Mouse (Mus musculus): ENCODE results near the gene Itgbl1.
A peak's percentile ranks its signal among the peaks of the same experiment; 100 is the strongest.
"Not testable (repeated sequence)": the region's sequence is repeated elsewhere in the genome, so short reads cannot be mapped to it uniquely, and the experiment has no call there.

Gene Itgbl1

DNA sequence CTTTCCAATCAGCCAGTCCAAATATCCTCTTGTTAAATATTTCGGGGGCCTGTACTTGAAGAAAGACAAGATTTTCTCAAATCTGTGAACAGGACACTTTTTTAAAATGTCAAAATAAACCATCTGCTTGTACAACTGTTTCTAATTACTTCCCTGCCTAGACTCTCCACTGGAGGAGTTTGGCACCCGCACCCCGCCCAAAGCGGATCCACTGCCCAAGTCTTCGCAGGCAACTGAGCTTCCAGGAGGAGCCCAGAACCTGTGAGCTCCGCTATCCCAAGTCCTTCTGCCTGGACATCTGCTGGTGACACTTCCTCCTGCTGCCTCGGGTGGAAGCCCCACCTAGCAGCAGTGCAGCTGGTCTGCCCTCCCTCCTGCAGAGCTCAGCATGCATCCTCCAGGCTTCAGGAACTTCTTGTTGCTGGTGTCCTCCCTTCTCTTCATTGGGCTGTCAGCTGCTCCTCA, at the start of gene Itgbl1:
Gene Itgbl1, plus strand, starts transcription at position 51 of the 465 bp plus-strand sequence.
- peak; percentile 66 for DNase-seq (ENCODE audit: low read depth)

GRCm38 (mm10) chr14:123622969-123623368, 36.8 kb upstream of the Itgbl1 start:
- peak; percentile 42 for DNase-seq (ENCODE audit: low read depth)

GRCm38 (mm10) chr14:123626501-123627179, 33.1 kb upstream of the Itgbl1 start, which contains the start of gene Nalcn:
Gene Nalcn, minus strand, starts transcription at chr14:123627144.
- no peak for DNase-seq (ENCODE audit: low read depth)

GRCm38 (mm10) chr14:123627180-123627562, 32.6 kb upstream of the Itgbl1 start:
- no peak for DNase-seq (ENCODE audit: low read depth)

- peak; percentile 69 for DNase-seq (ENCODE audit: low read depth)
Measured at GRCm38 (mm10) chr14:123661091-123661491, 1.3 kb downstream of the Itgbl1 start.

GRCm38 (mm10) chr14:123662386-123662785, 2.6 kb downstream of the Itgbl1 start:
- DNase-seq (ENCODE audit: low read depth), result peak; percentile 57

DNA sequence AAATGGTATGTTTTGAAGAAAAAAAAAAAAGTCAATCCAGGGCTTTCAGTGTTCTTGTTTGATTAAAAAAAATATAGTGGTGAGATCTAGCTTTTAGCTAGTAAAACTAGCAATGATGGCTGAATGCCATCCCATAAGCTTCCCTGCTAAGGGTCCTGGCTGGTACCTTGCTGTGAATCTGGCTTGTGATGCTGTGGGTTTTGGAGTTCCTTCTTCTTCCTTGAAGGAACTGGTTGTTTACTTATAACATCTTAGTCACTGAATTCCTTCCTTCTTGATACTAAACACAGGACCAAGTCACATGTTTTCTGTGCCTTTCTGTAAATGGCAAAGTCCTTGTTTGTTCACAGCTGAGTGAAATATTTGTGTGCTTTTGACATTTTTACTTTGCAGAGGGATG, 3.4 kb downstream of the Itgbl1 start:
- DNase-seq (ENCODE audit: low read depth), result peak; percentile 55

DNA sequence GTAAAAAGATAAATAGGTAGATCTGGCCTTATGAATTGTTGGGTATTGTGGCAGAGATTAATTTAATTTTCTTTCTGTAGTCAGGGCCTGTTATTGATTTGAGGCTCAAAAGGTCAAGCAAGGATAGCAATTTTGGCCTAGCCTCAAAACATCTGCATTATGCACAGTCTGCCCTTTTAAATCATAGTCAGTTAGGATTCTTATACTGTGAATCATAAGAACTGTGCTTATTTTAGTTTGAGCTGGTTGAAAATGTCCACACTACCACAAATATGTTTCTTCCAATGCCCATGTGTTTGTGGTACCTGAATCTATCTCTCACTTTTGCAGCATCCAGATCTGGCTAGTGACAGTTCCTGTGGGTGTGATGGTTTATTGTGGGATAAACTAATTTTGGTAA, 4.7 kb downstream of the Itgbl1 start:
- peak; percentile 63 for DNase-seq (ENCODE audit: low read depth)

- not testable (repeated sequence) for DNase-seq (ENCODE audit: low read depth)
Measured at GRCm38 (mm10) chr14:123671076-123671475, 11.3 kb downstream of the Itgbl1 start.

DNA sequence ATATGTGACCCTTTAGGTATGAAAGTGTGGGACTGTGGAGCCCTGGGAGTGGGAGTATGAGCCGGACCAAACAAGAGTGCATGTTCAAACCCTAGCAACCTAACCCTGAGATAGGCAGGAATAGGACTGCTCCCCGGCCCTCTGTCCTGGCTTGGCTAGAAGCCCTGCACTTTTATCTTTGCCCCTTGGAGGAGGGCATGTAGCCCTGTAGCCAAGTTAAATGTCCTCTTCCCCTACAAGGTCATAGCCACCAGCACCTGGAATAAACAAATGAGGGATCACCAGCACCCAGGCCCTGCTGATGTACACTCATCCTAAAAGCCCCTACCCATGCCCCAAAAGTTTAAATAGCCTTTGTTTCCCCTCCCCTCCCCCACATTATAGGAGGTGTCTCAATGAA, 18.3 kb downstream of the Itgbl1 start:
- DNase-seq (ENCODE audit: low read depth), result no peak

DNA sequence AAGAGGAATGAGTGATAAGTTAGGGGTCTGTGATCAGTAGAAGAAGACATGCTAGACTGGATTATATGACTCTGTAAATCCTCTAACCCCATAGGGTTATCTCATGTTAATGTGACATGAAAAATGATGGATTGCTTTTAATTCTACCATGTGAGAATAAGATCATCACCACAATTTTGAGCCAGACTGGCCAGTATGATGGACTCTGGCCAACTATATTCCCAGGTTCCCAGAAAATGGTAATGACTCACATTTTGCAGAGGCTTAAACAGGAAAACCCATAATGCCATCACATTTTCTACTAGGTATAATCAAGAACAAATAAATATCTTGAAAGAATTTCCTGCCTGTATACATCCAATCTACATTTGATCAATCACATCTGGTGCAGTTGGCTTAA, 55.0 kb downstream of the Itgbl1 start:
- DNase-seq (ENCODE audit: low read depth), result peak; percentile 52

DNA sequence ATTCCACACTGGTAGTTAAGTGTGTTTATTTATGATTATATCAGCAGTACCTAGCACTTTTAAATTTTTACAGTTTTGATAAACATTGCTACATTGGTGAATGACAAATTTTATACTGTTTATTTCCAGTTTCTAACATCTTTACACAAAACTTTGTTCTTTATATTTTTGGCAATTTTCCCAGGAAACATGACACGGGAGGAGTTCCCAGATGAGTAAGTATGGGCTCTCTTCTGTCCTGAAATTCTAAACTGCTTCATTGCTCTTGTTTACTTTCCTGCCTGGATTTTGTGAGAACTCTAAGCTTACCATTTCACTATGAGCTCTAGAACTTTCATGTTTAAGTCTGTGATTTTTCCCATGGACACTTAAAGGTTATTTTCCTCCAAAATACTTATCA, 82.3 kb downstream of the Itgbl1 start:
- peak; percentile 36 for DNase-seq (ENCODE audit: low read depth)

GRCm38 (mm10) chr14:123751017-123751416, 91.2 kb downstream of the Itgbl1 start:
- peak; percentile 14 for DNase-seq (ENCODE audit: low read depth)

- no peak for DNase-seq (ENCODE audit: low read depth)
Measured at GRCm38 (mm10) chr14:123759534-123759933, 99.8 kb downstream of the Itgbl1 start.

DNA sequence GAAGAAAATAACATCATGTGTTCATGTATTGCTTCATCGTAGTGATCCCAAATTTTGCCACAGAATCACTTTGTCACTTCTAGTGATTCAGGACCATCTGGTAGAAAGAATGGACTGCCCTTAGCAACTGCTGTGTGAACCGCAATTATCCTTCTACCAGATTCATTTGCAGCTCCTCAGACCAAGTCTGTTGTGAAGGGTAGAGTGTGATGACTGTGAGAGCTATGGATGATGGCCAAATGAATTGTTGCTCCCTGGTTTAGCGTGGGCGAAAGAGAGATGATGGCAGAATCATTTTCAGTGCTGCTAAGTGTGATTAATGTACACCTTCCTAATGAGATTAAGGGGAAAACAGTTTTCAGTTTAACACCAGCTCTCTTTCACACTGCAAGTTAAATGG, 100.3 kb downstream of the Itgbl1 start:
- DNase-seq (ENCODE audit: low read depth), result no peak

DNA sequence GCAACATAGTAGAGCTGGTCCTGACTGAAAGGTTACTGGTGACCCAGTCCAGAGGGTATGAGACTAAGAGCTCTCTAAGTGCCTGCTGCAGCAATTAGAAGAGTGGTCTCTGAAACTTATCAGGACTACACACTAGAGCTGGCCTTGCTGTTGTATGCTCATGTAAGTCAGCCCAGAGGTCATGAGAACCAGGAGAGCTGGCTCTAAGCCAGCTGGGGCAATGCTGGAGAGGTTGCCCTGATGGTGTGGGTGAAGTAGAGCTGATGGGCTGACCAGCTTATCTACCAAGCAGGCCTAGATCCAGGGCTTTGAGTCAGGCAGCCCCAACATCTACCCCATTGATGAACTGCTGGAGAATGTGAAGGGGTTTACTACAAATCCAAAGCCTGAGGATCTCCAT, 142.0 kb downstream of the Itgbl1 start:
- DNase-seq (ENCODE audit: low read depth), result peak; percentile 1

GRCm38 (mm10) chr14:123837662-123838061, 177.9 kb downstream of the Itgbl1 start:
- DNase-seq (ENCODE audit: low read depth), result no peak

GRCm38 (mm10) chr14:123843675-123844425, 184.1 kb downstream of the Itgbl1 start:
- DNase-seq (ENCODE audit: low read depth), result no peak

DNA sequence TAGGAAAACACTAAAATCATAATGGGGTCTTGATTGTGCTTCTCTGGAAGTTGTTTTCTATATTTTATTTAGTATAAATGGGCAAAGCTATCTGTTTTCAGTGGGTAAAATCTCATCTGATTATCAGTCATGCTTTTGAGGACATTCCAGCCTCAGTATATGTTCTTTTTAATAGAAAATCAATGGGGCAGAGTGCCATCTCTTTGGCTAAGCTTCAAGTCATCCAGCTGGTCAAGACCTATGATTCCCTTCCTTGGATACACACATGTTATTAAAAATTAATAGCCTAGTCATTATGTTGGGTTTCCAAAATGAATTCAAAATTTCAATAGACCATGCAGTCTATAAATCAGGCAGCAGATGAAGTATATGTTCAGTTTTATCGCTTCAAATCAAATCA, 204.8 kb downstream of the Itgbl1 start:
- DNase-seq (ENCODE audit: low read depth), result no peak

- DNase-seq (ENCODE audit: low read depth), result no peak
Measured at GRCm38 (mm10) chr14:123865779-123866726, 206.3 kb downstream of the Itgbl1 start.

DNA sequence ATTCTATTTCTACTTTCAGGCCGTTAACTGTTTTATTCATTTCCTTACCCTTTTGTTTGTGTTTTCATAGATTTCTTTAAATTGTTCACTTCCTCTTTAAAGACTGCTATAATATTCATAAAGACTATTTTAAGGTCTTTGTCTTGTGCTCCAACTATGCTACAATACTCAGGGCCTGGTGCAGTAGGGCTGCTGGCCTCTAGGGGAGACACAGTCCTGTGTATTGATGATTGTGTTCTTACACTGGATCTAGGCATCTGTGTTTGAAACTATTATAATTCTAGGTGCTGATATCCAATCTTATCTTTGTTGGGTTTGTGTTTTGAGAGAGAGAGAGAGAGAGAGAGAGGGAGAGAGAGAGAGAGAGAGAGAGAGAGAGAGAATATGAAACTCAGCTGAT, 268.1 kb downstream of the Itgbl1 start:
- DNase-seq (ENCODE audit: low read depth), result no peak

GRCm38 (mm10) chr14:123966531-123966930, 306.8 kb downstream of the Itgbl1 start:
- no peak for DNase-seq (ENCODE audit: low read depth)

Measured in NIH3T3 (cell line).